Comparison of ENCODE assay signal across 12 mouse cellular contexts in the genomic region with DNA sequence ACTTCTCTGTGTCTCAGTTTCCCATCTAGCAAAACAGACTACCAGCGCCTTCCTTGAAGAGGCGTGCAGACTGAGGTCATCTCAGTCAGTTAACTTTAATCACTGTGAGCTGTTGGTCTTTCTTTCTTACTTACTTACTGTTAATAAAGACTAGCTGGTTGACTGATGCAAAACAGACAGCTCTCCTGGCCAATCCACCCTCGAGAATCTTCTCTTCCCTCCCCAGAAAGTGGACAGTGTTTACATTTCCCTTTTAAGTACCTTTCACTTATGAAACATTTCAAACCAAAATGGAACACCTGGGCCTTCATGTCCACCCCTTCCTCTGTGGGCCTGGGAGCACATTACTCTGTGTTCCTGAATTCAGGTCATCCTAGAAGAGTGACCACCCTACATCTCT.
"Had no signal": no experiment of that assay in that cellular context is flagged by ENCODE, and none has a peak within 500 bp of the region (broad histone marks: within the 10 kb centered on the region; RNA-seq: fewer than 3 reads in every experiment).

No protein-coding gene starts in this region.

- H3K9me3 ChIP-seq: kidney, embryonic 15.5 days; midbrain, embryonic 12.5 days; neural tube, embryonic 13.5 days had no signal

- H3K4me3 ChIP-seq: kidney, embryonic 15.5 days; midbrain, embryonic 12.5 days; neural tube, embryonic 13.5 days had no signal

- H3K9ac ChIP-seq: kidney, embryonic 15.5 days; liver, embryonic 14.5 days; midbrain, embryonic 12.5 days; neural tube, embryonic 13.5 days had no signal

- H3K27ac ChIP-seq: kidney, embryonic 15.5 days; liver, embryonic 14.5 days; midbrain, embryonic 12.5 days; neural tube, embryonic 13.5 days had no signal

- ATAC-seq: midbrain, embryonic 16.5 days had no signal

- DNase-seq: kidney, adult 18-20 months; kidney, postnatal 14 days; left cerebral cortex, postnatal 4 days; lung, postnatal 10 days; retina, postnatal 1 day; right cerebral cortex, postnatal 14 days; thymus, postnatal 36 days had no signal

- H3K4me2 ChIP-seq: kidney, embryonic 15.5 days; midbrain, embryonic 12.5 days; neural tube, embryonic 13.5 days had no signal

- H3K36me3 ChIP-seq: midbrain, embryonic 12.5 days; neural tube, embryonic 13.5 days had no signal

- H3K27me3 ChIP-seq: kidney, embryonic 15.5 days; midbrain, embryonic 12.5 days; neural tube, embryonic 13.5 days had no signal
